Mouse (Mus musculus) heart, adult 9 months (tissue): Measurements from ENCODE around the gene Serhl.
A peak's percentile ranks its signal among the peaks of the same experiment; 100 is the strongest.
"Not testable (repeated sequence)": the region's sequence is repeated elsewhere in the genome, so short reads cannot be mapped to it uniquely, and the experiment has no call there.

Experiments used
- DNase-seq, 2 experiments: peaks; one replicate each; pipeline ENCODE4 v3.0.0; 2022; ENCODE audit warnings: low spot score in 2 of 2

Serhl gene

DNA sequence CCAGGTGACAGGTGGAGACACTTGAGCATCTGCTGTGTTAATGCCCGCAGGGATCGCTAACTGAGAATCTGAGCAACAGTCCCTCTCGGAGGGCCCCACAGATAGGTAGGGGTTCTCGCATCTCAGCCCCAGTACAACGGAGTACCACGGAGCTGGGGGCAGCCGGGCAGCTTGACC lies at the start of gene Serhl:
Gene Serhl, plus strand, starts transcription at position 78 of the 177 bp plus-strand sequence.
- no peak for DNase-seq

DNA sequence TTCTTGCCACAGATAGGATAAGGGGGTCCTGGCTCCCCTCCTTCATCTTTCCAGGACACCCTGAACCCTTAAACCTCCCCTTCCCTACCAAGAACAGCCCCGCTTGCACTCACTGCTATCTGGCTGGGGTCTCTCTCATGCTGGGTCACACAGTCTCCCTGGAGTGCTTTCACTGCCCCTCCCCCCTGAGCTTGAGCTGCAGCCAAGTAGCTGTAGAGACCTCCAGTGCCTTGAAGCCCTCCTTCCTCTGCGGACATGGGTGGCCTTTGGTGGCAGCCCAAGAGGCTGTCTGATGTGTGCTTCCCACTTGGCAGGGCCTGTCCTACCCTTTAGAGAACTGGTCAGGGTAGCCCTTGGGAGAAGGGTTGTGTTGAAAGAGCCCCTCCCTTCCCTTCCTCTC lies 49.1 kb upstream of the Serhl start:
- no peak for DNase-seq

DNA sequence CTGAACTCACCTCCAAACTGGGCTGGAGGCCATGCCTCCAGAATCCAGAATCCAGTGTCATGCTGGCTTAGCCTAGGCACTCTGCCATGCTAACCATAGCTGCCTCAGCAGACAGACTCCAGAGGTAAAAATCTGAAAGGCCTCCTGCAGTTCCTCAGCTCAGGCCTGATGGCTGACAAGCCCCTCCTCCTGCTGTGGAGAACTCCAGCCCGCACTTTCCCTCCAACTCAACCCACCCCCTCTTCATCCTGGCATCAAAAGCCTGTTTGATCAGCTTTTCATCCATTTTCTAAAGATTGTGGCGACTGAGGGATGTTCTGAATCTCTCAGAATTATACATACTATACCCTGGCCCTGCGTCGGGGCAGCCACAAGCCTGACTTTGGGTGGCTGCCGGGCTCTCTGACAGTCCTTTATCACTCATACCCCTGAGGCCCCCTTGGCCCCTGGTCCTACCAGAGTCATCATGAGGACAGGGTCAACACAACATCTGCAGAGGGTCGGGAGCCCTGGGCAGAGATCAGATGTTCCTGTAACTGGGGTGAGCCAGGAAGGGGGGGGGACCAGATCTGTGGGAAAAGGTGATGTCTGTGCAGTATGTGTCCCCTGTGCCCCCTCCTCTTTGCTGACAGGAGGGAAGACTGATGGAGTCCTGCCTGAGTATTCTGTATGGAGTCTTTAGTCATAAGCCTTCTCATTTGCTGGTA lies 46.5 kb upstream of the Serhl start:
- DNase-seq, result no peak

- DNase-seq, result no peak
Observed at GRCm38 (mm10) chr15:83043362-83043708, 46.0 kb upstream of the Serhl start.

DNA sequence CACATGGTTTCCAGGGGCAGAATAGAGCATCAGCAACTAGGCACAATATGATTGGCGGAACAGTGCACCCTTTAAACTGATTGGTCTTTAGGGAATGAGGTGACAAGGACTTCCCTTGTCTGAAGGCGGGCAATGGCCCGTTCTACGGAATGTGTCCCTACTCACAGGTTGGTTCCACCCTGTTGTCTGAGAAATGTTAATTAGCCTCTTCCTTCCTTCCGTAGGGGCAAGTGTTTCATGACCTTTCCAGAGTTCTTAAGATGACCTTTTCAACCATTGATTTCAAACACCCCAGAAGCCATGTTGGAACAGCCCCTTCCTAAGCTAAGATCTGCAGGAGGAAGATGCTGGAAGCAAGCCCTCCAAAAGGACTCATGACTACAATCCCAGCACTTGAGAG lies 43.7 kb upstream of the Serhl start:
- DNase-seq, result not testable (repeated sequence)

GRCm38 (mm10) chr15:83046308-83046707 lies 43.0 kb upstream of the Serhl start:
- DNase-seq, result no peak

DNA sequence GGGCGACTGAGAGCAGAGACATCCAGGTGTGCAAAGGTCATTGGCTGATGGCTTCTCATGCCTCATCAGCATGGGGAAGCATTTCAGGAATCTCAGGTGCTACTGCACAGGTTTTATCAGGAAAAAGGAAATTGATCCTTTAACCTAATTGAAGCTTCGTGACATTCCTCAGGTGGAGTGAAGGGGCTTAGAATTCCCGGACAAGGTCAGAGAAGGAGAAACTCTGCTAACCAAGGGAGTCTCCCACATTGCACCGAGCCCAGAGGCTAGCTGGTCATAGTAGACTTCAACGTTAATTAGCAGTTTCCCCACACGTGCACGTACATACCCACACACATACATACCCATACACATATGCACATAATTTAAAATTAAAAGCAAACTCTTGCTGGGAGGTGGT lies 42.6 kb upstream of the Serhl start:
- no peak for DNase-seq

DNA sequence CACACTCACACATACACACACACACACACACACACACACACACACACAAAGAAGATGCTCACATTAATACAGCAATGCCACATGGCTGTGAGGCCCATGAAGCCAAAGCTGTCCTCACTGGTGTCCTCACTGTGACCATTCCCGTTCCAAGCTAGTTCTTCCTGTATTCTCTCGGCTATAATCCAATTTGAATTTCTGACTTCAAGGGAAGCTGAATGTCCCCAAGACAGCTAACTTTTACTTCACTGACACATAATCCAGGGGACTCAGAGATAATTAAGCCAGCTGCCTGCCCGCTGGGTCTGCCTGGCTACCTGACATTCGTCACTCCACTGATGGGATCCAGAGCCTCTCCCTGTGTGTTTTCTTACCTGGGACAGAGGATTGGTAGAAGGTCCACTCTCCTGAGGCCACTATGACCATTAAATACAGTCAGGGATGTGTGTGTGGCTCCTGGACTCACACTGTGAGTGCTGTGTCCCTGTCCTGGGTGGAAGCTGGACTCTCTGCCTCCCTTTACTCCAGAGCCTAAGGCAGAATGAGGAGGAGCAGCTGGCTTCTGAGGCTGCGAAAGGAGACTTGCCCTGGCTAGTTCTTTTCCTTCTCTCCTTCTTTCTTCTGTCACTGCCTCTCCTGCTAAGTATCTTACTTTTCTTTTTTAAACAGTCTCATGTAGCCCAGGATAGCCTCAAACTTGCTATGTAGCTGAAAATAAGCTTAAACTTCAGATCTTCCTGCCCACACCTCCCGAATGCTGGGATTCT lies 36.8 kb upstream of the Serhl start:
- DNase-seq, result no peak

- DNase-seq, result no peak
Observed at GRCm38 (mm10) chr15:83053261-83053660, 36.0 kb upstream of the Serhl start.

- DNase-seq, result no peak
Observed at GRCm38 (mm10) chr15:83055569-83055968, 33.7 kb upstream of the Serhl start.

DNA sequence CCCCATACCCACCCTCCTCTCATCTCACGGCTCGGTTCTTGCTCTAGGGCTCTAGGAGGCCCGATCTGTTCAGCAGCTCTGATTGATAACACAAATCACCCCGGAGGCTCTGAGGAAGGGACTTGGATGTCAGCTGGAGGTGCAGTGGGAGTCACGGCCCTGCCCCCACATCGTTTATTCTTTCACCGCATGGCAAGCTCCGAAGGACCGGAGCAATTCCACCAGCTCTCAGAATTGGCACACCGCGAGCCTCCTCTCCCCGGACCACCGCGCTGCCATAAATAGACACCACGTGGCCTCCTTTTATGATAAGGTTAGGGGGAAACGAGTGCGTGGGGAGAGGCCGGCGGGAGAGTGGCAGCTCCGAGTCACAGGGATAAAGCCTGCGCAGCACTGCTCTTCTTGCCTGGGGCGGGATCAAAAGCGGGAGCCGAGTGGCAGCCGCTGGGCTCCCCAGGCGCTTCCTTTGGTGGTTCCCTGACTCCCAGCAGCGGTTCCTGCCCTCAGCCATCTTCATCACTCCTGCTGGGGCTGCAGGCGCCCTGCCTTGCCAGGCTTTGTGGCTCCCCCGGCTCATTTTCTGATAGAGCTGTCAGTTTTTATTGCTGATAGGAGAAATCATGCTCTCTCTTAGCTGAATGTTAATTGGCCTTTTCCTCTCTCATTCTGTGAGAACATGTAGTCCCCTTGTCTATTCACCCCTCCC lies 32.8 kb upstream of the Serhl start:
- peak; percentile 28 to 43 for DNase-seq

DNA sequence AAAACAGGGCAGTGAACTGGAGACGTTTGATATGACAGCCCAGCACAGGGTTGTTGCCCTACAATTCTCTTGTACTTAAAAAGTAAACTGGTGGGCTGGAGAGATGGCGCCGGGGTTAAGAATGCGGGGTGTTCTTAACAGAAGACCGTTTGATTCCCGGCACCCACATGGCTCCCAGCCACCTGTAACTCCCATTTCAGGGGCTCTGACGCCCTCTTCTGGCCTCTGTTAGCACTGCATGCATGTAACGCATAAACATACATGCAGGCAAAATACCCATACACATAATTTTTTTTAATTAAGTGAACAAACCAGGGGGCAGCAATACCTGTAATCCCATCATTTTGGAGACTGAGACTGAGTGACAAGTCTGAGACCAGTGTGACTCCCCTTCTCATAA lies 31.8 kb upstream of the Serhl start:
- no peak for DNase-seq

GRCm38 (mm10) chr15:83059233-83059660 lies 30.1 kb upstream of the Serhl start:
- no peak for DNase-seq

DNA sequence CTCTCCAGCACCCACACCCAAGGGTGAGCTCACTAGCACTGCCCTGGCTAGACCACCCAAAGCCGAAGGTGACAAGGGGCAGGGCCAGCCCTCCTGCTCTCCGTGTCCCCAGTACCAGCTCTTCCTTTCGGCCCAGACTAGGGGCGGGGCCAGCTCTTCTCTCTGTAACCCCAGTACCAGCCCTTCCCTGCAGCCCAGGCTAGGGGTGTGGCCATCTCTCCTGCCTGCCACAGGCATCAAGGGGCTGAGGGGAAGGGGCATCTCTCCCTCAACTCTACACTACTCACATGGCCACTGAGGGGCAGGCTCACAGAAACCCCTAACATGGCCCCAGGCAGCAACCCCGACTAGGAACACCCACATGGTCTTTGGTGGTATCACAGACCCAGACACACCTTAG lies 27.6 kb upstream of the Serhl start:
- DNase-seq, result no peak

DNA sequence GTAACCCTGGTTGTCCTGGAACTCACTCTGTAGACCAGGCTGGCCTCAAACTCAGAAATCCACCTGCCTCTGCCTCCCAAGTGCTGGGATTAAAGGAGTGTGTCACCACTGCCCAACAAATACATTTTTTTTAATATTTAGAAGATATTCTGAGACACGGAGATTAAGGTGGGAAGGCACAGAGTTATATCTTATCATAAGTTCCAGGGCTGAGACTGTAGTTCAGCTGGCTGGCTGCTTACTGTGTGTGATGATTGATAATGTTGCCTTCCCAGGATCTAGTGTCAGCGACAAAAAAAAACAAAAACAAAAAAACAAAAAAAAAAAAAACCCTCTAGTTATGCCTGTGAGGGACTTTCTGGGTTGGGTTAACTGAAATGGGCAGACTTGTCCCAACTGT lies 26.7 kb upstream of the Serhl start:
- not testable (repeated sequence) for DNase-seq

DNA sequence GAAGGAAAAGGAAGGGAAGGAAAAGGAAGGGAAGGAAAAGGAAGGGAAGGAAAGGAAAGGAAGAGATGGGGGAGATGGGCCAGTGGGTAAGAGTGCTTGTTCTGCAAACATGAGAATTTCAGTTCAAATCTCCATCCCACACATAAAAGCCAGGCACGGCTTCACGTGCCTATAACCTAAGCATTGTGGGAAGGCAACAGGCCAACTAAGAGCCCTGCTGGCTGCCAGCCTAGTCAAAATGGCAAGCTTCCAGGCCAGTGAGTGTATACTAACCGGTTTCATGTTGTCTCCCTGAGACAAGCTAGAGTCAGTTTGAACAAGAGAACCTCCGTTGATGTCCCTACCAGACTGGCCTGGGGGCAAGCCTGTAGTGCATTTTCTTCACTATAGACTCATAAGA lies 23.8 kb upstream of the Serhl start:
- DNase-seq, result peak in 1 of 2 experiments; percentile 54

DNA sequence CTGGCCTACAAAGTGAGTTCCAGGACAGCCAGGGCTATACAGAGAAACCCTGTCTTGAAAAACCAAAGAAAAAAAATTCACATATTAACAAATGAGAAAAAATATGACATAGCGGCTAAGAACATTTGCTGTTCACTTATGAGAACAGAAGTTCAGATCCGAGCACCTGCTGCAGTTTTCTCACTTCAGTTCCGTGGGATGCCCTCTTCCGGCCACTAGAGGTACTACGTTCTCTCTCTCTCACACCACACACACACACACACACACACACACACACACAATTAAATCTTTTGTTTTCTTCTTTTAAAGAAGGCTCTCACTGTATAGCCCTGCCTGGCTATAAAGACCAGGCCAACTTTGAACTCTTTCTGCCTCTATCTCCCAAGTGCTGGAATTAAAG lies 21.0 kb upstream of the Serhl start:
- no peak for DNase-seq

GRCm38 (mm10) chr15:83070942-83071341 lies 18.4 kb upstream of the Serhl start:
- DNase-seq, result peak in 1 of 2 experiments; percentile 31

DNA sequence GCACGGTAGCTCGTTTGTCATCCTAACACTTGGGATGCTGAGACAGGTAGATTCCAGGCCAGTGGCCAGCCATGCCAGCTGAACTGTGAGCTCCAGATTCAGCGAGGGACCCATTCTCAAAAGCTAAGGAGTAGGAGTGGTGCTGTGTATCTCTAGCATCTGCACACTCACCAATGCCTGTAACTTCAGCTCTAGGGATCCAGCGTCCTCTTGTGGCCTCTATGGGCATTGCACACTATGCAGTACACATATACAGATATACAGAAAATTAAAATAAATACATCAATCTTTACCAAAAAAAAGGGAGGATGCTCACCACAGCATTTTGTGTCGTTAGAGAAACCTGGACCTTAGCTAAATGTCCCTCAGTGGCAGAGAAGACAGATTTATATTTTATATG lies 17.6 kb upstream of the Serhl start:
- no peak for DNase-seq

DNA sequence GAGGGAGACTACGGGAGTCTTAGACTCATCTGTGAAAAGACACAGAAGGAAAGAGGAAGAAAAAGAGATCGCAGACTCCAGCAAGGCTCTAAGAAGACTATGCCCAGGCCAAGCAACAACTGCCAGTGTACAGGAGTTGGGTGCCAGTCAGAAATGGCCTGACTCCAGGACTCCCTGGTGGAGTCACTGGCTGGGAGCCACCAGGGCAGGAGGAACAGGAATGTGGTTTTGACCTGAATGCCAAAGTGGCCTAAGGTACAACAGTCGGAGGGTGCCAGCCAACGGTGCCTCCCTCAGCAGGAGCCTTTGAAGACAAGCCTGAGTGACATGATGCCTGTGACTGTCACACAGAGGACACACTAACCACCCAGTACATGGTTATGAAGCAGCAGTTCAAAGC lies 15.1 kb upstream of the Serhl start:
- peak in 1 of 2 experiments; percentile 44 for DNase-seq

- no peak for DNase-seq
Observed at GRCm38 (mm10) chr15:83075607-83076525, 13.4 kb upstream of the Serhl start.

DNA sequence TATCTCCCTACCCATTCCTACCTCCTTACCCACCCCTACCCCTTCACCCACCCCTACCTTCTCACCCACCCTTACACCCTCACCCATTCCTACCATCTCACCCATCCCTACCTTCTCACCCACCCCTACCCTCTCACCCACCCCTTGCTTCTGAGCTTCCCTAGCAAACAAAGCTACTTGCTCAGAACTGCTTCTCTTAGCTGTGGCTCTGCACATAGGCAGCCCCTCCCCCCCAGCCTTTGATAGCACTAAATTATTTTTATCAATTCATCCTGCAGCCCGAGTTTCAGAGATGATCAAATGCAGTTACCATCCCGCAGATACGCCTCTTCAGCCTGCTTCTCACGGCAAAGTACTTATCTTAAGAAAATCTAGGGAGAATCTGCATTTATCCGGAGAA lies 5.8 kb upstream of the Serhl start:
- DNase-seq, result no peak
